Mouse (Mus musculus): ENCODE measurements around the gene Olfr583.

Olfr583 gene

GRCm38 (mm10) chr7:103051000-103051399 is at the start of gene Olfr583:
Gene Olfr583, plus strand, starts transcription at chr7:103051300.
- DNase-seq (ENCODE audit: low spot score in 2 of 2): no peak

- DNase-seq (ENCODE audit: low spot score in 2 of 2): no peak
These were observed 13.4 kb upstream of the Olfr583 start, which contains the start of gene Olfr582 for GRCm38 (mm10) chr7:103037724-103038123. Gene Olfr582, plus strand, starts transcription at chr7:103038024.

GRCm38 (mm10) chr7:103081585-103081984 is 30.5 kb downstream of the Olfr583 start, which contains the start of gene Olfr584:
Gene Olfr584, plus strand, starts transcription at chr7:103081885.
- DNase-seq (ENCODE audit: low spot score in 2 of 2): no peak

GRCm38 (mm10) chr7:103097420-103097819 is 46.3 kb downstream of the Olfr583 start, which contains the start of gene Olfr585:
Gene Olfr585, plus strand, starts transcription at chr7:103097720.
- DNase-seq (ENCODE audit: low spot score in 2 of 2): no peak
